Mouse (Mus musculus) small intestine, adult 2 months (tissue): ENCODE results near the gene Cenpx.

Source experiments
- CTCF ChIP-seq: fragments of 200-500 bp; IDR thresholded peaks from 2 replicates; pipeline ENCODE4 v1.5.1; 2012; ENCODE audit warnings: low read depth, mild to moderate bottlenecking, control low read depth, inconsistent platforms, low read length, moderate library complexity, mixed read lengths; ENCODE audit not compliant: insufficient replicate concordance, insufficient read length; ENCODE audit errors: extremely low read depth
- POLR2A ChIP-seq: fragments of 200-500 bp; IDR thresholded peaks from 2 replicates; pipeline ENCODE4 v1.6.1; 2012; ENCODE audit warnings: low read depth, mild to moderate bottlenecking, control low read depth, inconsistent platforms, low read length, moderate library complexity

- TF ChIP-seq POLR2A (no peak), CTCF (no peak)
Measured at GRCm38 (mm10) chr11:120695641-120696040, 17.9 kb downstream of the Cenpx start.
